Mouse (Mus musculus) lung, adult 2 months (tissue): Measurements from ENCODE around the gene Selenop.

Experiments
- CTCF ChIP-seq: fragments of 200-500 bp; IDR thresholded peaks from 2 replicates; pipeline ENCODE4 v1.5.1; 2011; ENCODE audit warnings: mild to moderate bottlenecking, low read length, control low read depth; ENCODE audit not compliant: insufficient read depth
- POLR2A ChIP-seq: fragments of 200-500 bp; IDR thresholded peaks from 2 replicates; pipeline ENCODE4 v1.6.1; 2011; ENCODE audit warnings: low read depth, mild to moderate bottlenecking, control low read depth, low read length, borderline replicate concordance; ENCODE audit errors: extremely low read depth

- TF ChIP-seq POLR2A (no peak), CTCF (no peak)
Observed at GRCm38 (mm10) chr15:3269996-3270645, 1.8 kb downstream of the Selenop start.
